Mouse (Mus musculus) urinary bladder, postnatal 4 days (tissue): Measurements from ENCODE around the gene Dlgap1.
A peak's percentile ranks its signal among the peaks of the same experiment; 100 is the strongest.

Experiments used
- DNase-seq, 2 experiments: peaks; one replicate each; pipeline ENCODE4 v3.0.0; 2021 to 2022; ENCODE audit warnings: low spot score in 2 of 2

The Dlgap1 gene

GRCm38 (mm10) chr17:70755669-70756263, 786.9 kb downstream of the Dlgap1 start:
- DNase-seq = no peak

GRCm38 (mm10) chr17:70762001-70762400, 793.1 kb downstream of the Dlgap1 start:
- no peak for DNase-seq

- DNase-seq = no peak
These were observed 793.8 kb downstream of the Dlgap1 start for GRCm38 (mm10) chr17:70762634-70763033.

GRCm38 (mm10) chr17:70765337-70765736, 796.5 kb downstream of the Dlgap1 start:
- DNase-seq = no peak

- DNase-seq = no peak
These were observed 797.1 kb downstream of the Dlgap1 start for GRCm38 (mm10) chr17:70765976-70766375.

- DNase-seq = no peak
These were observed 803.4 kb downstream of the Dlgap1 start for GRCm38 (mm10) chr17:70772120-70772899.

GRCm38 (mm10) chr17:70779770-70780169, 810.9 kb downstream of the Dlgap1 start:
- no peak for DNase-seq

- DNase-seq = no peak
These were observed 812.1 kb downstream of the Dlgap1 start for GRCm38 (mm10) chr17:70780726-70781689.

DNA sequence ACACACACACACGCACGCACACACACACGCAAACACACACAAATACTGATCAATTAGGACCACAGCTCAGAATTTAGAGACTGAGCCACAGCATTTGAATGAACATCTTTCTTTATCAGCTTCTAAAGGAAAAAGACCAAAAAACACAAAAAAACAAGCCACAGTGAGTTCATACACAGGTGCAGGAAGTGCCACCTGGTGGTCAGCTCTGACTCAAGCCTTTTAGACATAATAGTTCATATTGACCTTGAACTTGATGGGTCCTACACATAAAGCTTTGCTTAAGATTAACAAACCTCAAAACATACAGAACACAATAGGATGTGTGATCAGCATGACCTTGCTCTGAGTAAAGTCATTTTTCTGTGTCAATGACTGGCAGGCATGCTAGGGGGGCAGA, 814.4 kb downstream of the Dlgap1 start:
- no peak for DNase-seq

- DNase-seq = no peak
These were observed 818.5 kb downstream of the Dlgap1 start for GRCm38 (mm10) chr17:70787366-70787765.

GRCm38 (mm10) chr17:70790801-70791200, 821.9 kb downstream of the Dlgap1 start:
- no peak for DNase-seq

- DNase-seq = no peak
These were observed 822.9 kb downstream of the Dlgap1 start for GRCm38 (mm10) chr17:70791596-70792275.

- peak; percentile 30 to 34 for DNase-seq
These were observed 825.4 kb downstream of the Dlgap1 start for GRCm38 (mm10) chr17:70794291-70794690.

DNA sequence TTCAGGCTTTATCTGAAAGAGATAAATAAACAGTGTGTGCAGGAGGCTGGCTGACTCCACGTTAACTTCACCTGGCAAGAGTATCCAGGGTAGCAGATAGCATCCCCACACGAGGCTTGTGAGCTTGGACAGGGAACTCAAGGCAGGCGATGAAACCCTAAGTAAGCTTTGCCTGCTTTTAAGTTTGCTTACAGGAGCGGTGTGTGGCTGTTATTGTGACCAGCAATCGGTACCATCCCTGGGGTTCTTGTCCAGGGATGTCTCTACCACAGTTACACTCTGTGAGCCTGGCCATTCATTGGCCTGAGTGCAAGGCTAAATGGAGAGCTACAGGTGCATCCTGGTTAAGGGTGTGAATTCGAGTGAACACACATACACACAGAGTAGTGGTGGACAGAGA, 825.8 kb downstream of the Dlgap1 start:
- no peak for DNase-seq

DNA sequence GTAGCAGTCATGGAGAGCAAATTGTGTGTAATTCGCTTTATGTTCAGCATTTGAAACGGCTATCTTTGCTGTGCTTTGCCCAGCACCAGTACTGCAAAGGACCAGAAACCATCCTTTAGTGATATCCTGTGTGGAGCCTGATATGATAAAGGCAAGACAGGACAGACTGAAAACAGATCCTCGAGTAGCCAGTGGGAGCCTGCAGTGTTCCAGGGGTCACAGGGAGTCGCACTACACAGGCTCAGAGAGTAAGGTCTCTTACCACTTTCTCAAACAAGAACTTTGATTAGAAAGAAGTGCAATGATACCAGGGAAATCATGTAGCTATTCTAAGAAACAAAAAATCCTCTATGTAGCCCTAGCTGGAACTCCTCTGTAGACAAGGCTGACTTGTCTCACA, 826.3 kb downstream of the Dlgap1 start:
- no peak for DNase-seq

GRCm38 (mm10) chr17:70796940-70797772, 828.3 kb downstream of the Dlgap1 start:
- no peak for DNase-seq

GRCm38 (mm10) chr17:70797773-70798045, 828.8 kb downstream of the Dlgap1 start:
- DNase-seq = no peak

- DNase-seq = no peak
These were observed 830.4 kb downstream of the Dlgap1 start for GRCm38 (mm10) chr17:70799266-70799665.

DNA sequence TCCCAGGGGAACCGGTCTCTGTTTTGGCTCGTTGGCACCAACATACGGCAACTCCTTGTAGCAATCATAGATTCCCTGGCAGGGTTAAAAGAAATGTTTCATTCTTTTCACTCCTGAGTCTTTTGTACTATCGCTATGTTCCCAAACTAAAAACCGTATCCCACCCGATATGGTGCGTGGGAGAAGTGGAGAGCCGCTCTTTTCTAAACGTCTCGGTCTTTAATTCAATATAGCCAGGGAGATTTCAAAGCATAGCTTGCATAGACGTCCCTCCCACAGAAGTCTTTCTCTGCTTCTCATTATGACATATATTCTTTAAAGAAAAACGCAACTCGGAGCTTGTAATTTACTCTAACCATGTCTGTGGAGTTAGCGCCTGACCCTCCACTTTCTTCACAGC, 833.1 kb downstream of the Dlgap1 start:
- no peak for DNase-seq

DNA sequence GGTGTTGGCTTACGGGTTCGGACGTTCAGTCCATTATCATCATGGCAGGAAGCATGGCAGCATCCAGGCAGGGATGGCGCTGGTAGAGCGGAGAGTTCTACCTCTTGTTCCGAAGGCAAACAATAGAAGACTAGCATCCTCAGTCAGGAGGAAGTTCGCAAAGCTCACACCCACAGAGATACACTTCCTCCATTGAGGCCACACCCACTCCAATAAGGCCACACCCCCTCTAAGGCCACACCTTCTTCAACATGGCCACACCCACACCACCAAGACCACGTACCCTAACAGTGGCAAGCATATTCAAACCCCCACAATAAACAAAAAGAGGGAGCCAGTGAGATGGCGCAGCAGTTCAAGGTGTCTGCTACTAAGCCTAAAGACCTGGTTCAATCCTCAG, 837.0 kb downstream of the Dlgap1 start:
- no peak for DNase-seq

GRCm38 (mm10) chr17:70806600-70806999, 837.7 kb downstream of the Dlgap1 start:
- no peak for DNase-seq
